Mouse (Mus musculus): Measurements from ENCODE around the gene Mab21l2. TPM values are rescaled to one million over a fixed set of nuclear protein-coding genes. Genes with fewer than 3 reads are reported as not detected.
A peak's percentile ranks its signal among the peaks of the same experiment; 100 is the strongest.

The Mab21l2 gene
- polyA plus RNA-seq (2012; rRNA removed) (38.6 and 48.4 TPM in 2 replicates), polyA plus RNA-seq (2014; fragmentation: Nextera tagmentation; extraction: Ambion mirVana) (31.8 and 43.7 TPM in 2 replicates)

DNA sequence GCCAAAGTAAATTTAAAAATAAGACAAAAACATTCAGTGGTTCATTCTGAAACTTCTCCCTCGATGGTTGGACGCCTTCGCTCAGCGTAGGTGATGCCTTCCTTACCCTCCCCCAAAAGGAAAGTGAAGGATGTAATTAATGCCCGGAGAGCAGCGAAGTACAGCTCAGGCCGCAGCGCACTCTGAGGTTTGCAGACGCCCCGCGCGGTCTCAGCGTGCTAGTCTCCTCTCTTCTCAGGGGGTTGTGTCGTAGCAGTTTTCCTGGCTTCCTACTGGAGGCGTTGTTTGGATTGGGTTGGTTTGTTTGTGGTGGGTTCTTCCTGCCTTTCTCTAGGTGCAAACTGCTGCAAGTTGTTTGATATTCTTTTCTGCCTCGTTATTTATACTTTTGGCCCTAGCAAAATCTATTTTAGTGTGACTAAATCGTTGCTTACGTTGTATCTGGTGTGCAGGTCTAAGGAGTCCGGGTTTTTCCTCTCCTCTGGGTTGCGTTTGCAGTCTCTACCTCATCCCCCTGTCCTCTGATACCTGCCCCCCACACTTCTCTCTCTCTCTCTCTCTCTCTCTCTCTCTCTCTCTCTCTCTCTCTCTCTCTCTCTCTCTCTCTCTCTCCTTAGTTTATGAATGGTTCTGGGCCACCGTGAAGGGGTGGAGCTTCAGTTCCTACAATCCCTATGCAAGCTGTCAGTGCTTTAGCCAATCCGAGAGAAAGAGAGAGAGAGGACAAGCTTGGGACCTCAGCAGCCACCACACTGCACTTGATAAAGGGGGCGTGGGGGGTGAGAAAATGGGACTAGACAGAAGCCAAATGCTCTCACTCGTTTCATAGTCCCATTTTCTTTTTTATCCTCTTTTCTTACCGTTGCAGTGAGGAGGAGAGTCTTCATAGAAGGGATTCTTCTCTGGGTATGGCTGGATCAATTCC is at the start of gene Mab21l2:
Gene Mab21l2, minus strand, starts transcription at position 539 of the 925 bp plus-strand sequence.
- peaks cover 15% of the 10 kb centered on the region for H3K4me1 ChIP-seq (ENCODE audit: control insufficient read depth, insufficient read depth, low read length)
- peak within 1 kb of the TSS; percentile 98 for H3K9ac ChIP-seq (ENCODE audit: low read depth, low read length, severe bottlenecking)
- peak within 1 kb of the TSS; percentile 71 for H3K4me3 ChIP-seq (replicated peaks; ENCODE audit: low read length)
- peaks cover 2% of the 10 kb centered on the region; the same call in 1 of the 2 replicates for H3K36me3 ChIP-seq (ENCODE audit: control insufficient read depth, insufficient read depth, low read length)
- peak within 1 kb of the TSS; percentile 68 for H3K4me2 ChIP-seq (replicated peaks; ENCODE audit: low read depth, low read length, severe bottlenecking)
- no peaks in the 10 kb centered on the region for H3K27me3 ChIP-seq (ENCODE audit: control insufficient read depth, insufficient read depth, low read length)
- peak; percentile 89 for ATAC-seq (ENCODE audit: low FRiP score, low read depth)
- DNase-seq (ENCODE audit: low spot score) = peak; percentile 83
- 2% methylated on average over 25 of the region's 25 CpGs for WGBS
- TF ChIP-seq POLR2A (IDR thresholded peaks at IDR 0.05; ENCODE audit: borderline replicate concordance, extremely low read depth, insufficient read depth, insufficient read length) = peak; percentile 75; the same call in 1 of the 2 replicates
- no peaks in the 10 kb centered on the region for H3K9me3 ChIP-seq (ENCODE audit: control insufficient read depth, low read length)
- H3K27ac ChIP-seq (replicated peaks; ENCODE audit: low read depth, low read length) = peak within 1 kb of the TSS; percentile 99

DNA sequence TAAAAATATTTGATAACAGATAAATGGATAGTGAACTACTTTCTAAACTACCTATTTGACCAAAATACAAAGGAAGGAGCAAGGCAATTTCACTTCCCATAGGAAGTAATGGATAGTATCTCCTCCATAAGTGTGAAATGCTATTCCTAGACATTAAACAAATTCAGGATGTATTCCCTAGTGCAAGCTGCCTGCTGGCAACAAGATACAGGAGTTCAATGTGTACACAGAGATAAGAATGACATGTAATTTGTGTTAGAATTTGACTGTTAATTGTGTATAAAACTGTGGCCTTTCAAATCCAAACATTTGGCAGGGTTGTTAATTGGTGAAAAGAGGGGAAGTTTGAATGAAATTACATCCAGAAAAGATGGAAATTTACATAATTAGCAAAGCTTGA is 26.9 kb upstream of the Mab21l2 start:
- Histone ChIP-seq H3K9me3 (ENCODE audit: control insufficient read depth, low read length) (no peaks in the 10 kb centered on the region), H3K4me1 (ENCODE audit: control insufficient read depth, insufficient read depth, low read length) (no peaks in the 10 kb centered on the region), H3K4me2 (replicated peaks; ENCODE audit: low read depth, low read length, severe bottlenecking) (no peak overlapping the region), H3K9ac (ENCODE audit: low read depth, low read length, severe bottlenecking) (no peak overlapping the region), H3K4me3 (replicated peaks; ENCODE audit: low read length) (no peak overlapping the region), H3K27me3 (ENCODE audit: control insufficient read depth, insufficient read depth, low read length) (no peaks in the 10 kb centered on the region), H3K36me3 (ENCODE audit: control insufficient read depth, insufficient read depth, low read length) (no peaks in the 10 kb centered on the region), H3K27ac (replicated peaks; ENCODE audit: low read depth, low read length) (no peak overlapping the region)
- no peak for DNase-seq (ENCODE audit: low spot score)
- no peak for ATAC-seq (ENCODE audit: low FRiP score, low read depth)
- no peak for TF ChIP-seq POLR2A (IDR thresholded peaks at IDR 0.05; ENCODE audit: borderline replicate concordance, extremely low read depth, insufficient read depth, insufficient read length)

DNA sequence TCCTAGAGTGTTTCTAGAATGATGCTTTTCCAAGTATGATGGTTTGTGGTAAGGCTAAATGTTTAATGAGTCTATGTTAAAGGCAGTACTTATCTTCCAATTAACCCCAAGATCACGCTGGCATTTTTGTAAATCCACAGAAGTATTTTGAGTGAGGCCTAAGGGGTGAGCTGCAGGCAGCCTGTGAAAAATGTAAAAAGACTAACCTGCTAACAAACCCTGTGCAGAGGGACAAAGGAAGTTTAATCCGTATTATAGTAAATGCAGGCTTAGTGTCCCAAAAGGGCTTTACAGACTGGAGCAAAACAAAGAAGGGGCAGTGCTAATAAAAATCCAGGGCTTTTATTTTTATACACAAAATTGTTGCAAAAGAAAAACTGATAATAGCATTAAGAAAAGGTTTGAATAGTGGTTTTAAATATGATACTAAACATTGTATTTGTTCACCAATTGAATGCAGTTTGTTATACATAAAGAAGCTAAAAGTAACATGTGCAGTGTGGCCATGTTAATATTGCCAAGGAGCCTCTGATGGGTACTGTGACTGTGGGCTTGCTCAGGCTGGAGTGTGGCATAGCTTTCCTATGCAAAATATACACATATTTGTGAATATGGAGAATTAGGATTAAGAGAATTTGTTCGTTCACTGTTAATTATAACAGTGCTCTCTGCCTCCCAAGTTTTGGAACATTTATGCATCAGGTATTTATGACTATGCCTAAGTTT is 24.3 kb upstream of the Mab21l2 start:
- no peak for DNase-seq (ENCODE audit: low spot score)
- H3K36me3 ChIP-seq (ENCODE audit: control insufficient read depth, insufficient read depth, low read length) = no peaks in the 10 kb centered on the region
- H3K4me1 ChIP-seq (ENCODE audit: control insufficient read depth, insufficient read depth, low read length) = no peaks in the 10 kb centered on the region
- no peak for ATAC-seq (ENCODE audit: low FRiP score, low read depth)
- H3K4me3 ChIP-seq (replicated peaks; ENCODE audit: low read length) = no peak overlapping the region
- no peak overlapping the region for H3K27ac ChIP-seq (replicated peaks; ENCODE audit: low read depth, low read length)
- TF ChIP-seq POLR2A (IDR thresholded peaks at IDR 0.05; ENCODE audit: borderline replicate concordance, extremely low read depth, insufficient read depth, insufficient read length) = no peak
- no peak overlapping the region for H3K4me2 ChIP-seq (replicated peaks; ENCODE audit: low read depth, low read length, severe bottlenecking)
- H3K27me3 ChIP-seq (ENCODE audit: control insufficient read depth, insufficient read depth, low read length) = no peaks in the 10 kb centered on the region
- no peak overlapping the region for H3K9ac ChIP-seq (ENCODE audit: low read depth, low read length, severe bottlenecking)
- H3K9me3 ChIP-seq (ENCODE audit: control insufficient read depth, low read length) = no peaks in the 10 kb centered on the region
- WGBS = 43% methylated on average over 3 of the region's 3 CpGs

DNA sequence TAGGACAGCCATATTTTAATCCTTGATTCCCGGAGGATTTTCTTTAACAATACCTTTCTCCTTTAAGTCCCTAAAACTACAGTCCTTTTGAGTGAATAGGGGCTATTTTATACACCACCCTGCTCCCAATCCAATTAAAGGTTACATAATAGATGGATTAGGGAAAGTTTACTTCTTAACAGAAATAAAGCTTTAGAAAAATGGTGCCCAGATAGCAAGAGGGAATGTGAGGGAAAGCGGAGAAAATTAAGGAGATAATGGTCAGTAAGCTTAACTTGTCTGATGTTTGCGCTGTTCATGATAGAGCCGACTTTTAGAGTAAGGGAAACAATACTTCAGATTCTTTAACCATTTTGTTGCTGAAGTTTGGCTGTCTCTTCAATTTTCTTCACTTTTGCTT is 23.1 kb upstream of the Mab21l2 start:
- Histone ChIP-seq H3K27me3 (ENCODE audit: control insufficient read depth, insufficient read depth, low read length) (no peaks in the 10 kb centered on the region), H3K4me1 (ENCODE audit: control insufficient read depth, insufficient read depth, low read length) (no peaks in the 10 kb centered on the region), H3K27ac (replicated peaks; ENCODE audit: low read depth, low read length) (no peak overlapping the region), H3K4me3 (replicated peaks; ENCODE audit: low read length) (no peak overlapping the region), H3K36me3 (ENCODE audit: control insufficient read depth, insufficient read depth, low read length) (no peaks in the 10 kb centered on the region), H3K9me3 (ENCODE audit: control insufficient read depth, low read length) (no peaks in the 10 kb centered on the region), H3K9ac (ENCODE audit: low read depth, low read length, severe bottlenecking) (no peak overlapping the region), H3K4me2 (replicated peaks; ENCODE audit: low read depth, low read length, severe bottlenecking) (no peak overlapping the region)
- no peak for TF ChIP-seq POLR2A (IDR thresholded peaks at IDR 0.05; ENCODE audit: borderline replicate concordance, extremely low read depth, insufficient read depth, insufficient read length)
- no peak for DNase-seq (ENCODE audit: low spot score)
- 65% methylated on average over 4 of the region's 4 CpGs for WGBS
- no peak for ATAC-seq (ENCODE audit: low FRiP score, low read depth)

DNA sequence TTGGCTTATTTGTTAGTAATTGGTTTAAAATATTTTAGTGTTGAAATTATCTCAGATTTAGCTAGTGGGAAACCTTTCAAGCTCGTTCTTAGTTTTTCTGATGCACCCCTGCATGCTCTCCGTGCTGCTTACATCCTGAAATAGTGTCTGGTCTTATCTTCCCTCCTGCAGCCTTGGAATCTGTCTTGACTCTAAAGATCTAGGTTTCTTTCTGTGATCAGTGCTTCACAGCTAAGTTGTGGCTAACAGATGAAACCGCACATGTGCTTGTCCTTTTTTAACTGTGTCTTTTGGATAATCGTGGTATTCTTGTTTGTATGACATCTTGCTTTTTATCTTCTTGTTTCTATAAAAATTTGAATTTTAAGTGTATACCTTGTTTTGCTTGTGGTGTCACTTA is 18.9 kb upstream of the Mab21l2 start:
- WGBS = 77% methylated on average over 4 of the region's 4 CpGs
- no peaks in the 10 kb centered on the region for H3K4me1 ChIP-seq (ENCODE audit: control insufficient read depth, insufficient read depth, low read length)
- no peak overlapping the region for H3K27ac ChIP-seq (replicated peaks; ENCODE audit: low read depth, low read length)
- ATAC-seq (ENCODE audit: low FRiP score, low read depth) (no peak), DNase-seq (ENCODE audit: low spot score) (no peak)
- no peaks in the 10 kb centered on the region for H3K27me3 ChIP-seq (ENCODE audit: control insufficient read depth, insufficient read depth, low read length)
- H3K4me2 ChIP-seq (replicated peaks; ENCODE audit: low read depth, low read length, severe bottlenecking) = no peak overlapping the region
- H3K9me3 ChIP-seq (ENCODE audit: control insufficient read depth, low read length) = no peaks in the 10 kb centered on the region
- H3K4me3 ChIP-seq (replicated peaks; ENCODE audit: low read length) = no peak overlapping the region
- no peak for TF ChIP-seq POLR2A (IDR thresholded peaks at IDR 0.05; ENCODE audit: borderline replicate concordance, extremely low read depth, insufficient read depth, insufficient read length)
- H3K36me3 ChIP-seq (ENCODE audit: control insufficient read depth, insufficient read depth, low read length) = no peaks in the 10 kb centered on the region
- no peak overlapping the region for H3K9ac ChIP-seq (ENCODE audit: low read depth, low read length, severe bottlenecking)

All from limb, embryonic 14.5 days (tissue).